In genomic region chr9:69671199-69671598, GRCm38 (mm10) we compare ENCODE assay signal across 9 mouse cellular contexts.
A peak's percentile ranks its signal among the peaks of the same experiment; 100 is the strongest.
DNase-seq lines count a peak whose midpoint lies in the region; ATAC-seq and TF ChIP-seq lines count a peak whose summit lies in the region.
"Had no signal": no experiment of that assay in that cellular context is flagged by ENCODE, and none has a peak within 500 bp of the region (broad histone marks: within the 10 kb centered on the region; RNA-seq: fewer than 3 reads in every experiment).

No protein-coding gene starts in this region.

- peak overlapping the region; percentile 39 for H3K4me2 ChIP-seq in kidney, postnatal 0 days (ENCODE audit: low read length)
- H3K4me2 ChIP-seq in forebrain, embryonic 11.5 days (ENCODE audit: low read depth, low read length, severe bottlenecking) = peak overlapping the region; percentile 46; the same call in 1 of the 2 replicates
- H3K4me2 ChIP-seq in intestine, embryonic 14.5 days (ENCODE audit: low read length) = peak overlapping the region; percentile 26; the same call in 1 of the 2 replicates
- peak overlapping the region; percentile 47 for H3K4me2 ChIP-seq in midbrain, postnatal 0 days (ENCODE audit: low read depth, low read length, poor library complexity, severe bottlenecking)

- ATAC-seq in kidney, postnatal 0 days (replicated peaks; ENCODE audit: low FRiP score, low read depth) = no peak
- ATAC-seq in forebrain, embryonic 11.5 days (replicated peaks; ENCODE audit: low FRiP score) = no peak
- ATAC-seq in intestine, embryonic 14.5 days (replicated peaks; ENCODE audit: low FRiP score, low TSS enrichment, low read depth) = no peak
- ATAC-seq in midbrain, postnatal 0 days (ENCODE audit: low FRiP score) = no peak
- ATAC-seq: Patski had no signal

- DNase-seq in kidney, postnatal 0 days (ENCODE audit: low spot score) = no peak
- DNase-seq in kidney, postnatal 25 days = no peak
- DNase-seq in forebrain, embryonic 11.5 days (ENCODE audit: low spot score) = no peak
- no peak for DNase-seq in intestine, embryonic 14.5 days (ENCODE audit: low spot score)
- DNase-seq in midbrain, postnatal 0 days (ENCODE audit: low spot score) = no peak
- DNase-seq in natural killer cell, adult 2 months (ENCODE audit: low spot score in 2 of 2) = no peak
- no peak for DNase-seq in left cerebral cortex, postnatal 14 days (ENCODE audit: low spot score in 2 of 2)
- no peak for DNase-seq in right cerebral cortex, adult 18-20 months

- no peak overlapping the region for H3K9ac ChIP-seq in kidney, postnatal 0 days (ENCODE audit: low read depth, low read length)
- no peak overlapping the region for H3K9ac ChIP-seq in forebrain, embryonic 11.5 days (ENCODE audit: low read length)
- H3K9ac ChIP-seq in intestine, embryonic 14.5 days (ENCODE audit: low read length) = no peak overlapping the region
- no peak overlapping the region for H3K9ac ChIP-seq in midbrain, postnatal 0 days (replicated peaks; ENCODE audit: low read length, poor library complexity, severe bottlenecking)

- no peaks in the 10 kb centered on the region for H3K9me3 ChIP-seq in kidney, postnatal 0 days (replicated peaks; ENCODE audit: low read length)
- H3K9me3 ChIP-seq in forebrain, embryonic 11.5 days (ENCODE audit: control insufficient read depth, low read length) = no peaks in the 10 kb centered on the region
- 0 out of 2 replicates have a peak, but pooled peaks cover 3% of the 10 kb centered on the region for H3K9me3 ChIP-seq in intestine, embryonic 14.5 days (ENCODE audit: control insufficient read depth, low read length)
- H3K9me3 ChIP-seq in midbrain, postnatal 0 days (ENCODE audit: low read length) = no peaks in the 10 kb centered on the region

- intact Hi-C loops in left cerebral cortex, postnatal 14 days (cut with DNase I) = no loop called here

- H3K27me3 ChIP-seq in kidney, postnatal 0 days (ENCODE audit: insufficient read depth, low read length) = peaks cover 48% of the 10 kb centered on the region
- peaks cover 70% of the 10 kb centered on the region for H3K27me3 ChIP-seq in forebrain, embryonic 11.5 days (ENCODE audit: control insufficient read depth, insufficient read depth, low read length)
- H3K27me3 ChIP-seq in intestine, embryonic 14.5 days (replicated peaks; ENCODE audit: control insufficient read depth, insufficient read depth, low read length) = peaks cover 76% of the 10 kb centered on the region
- peaks cover 13% of the 10 kb centered on the region for H3K27me3 ChIP-seq in midbrain, postnatal 0 days (ENCODE audit: insufficient read depth, low read length)
- H3K27me3 ChIP-seq: Patski had no signal

- H3K27ac ChIP-seq in kidney, postnatal 0 days = no peak overlapping the region
- no peak overlapping the region for H3K27ac ChIP-seq in forebrain, embryonic 11.5 days (ENCODE audit: low read depth, low read length)
- no peak overlapping the region for H3K27ac ChIP-seq in intestine, embryonic 14.5 days (ENCODE audit: low read depth)
- H3K27ac ChIP-seq in midbrain, postnatal 0 days (ENCODE audit: low read depth, low read length) = no peak overlapping the region

- no peaks in the 10 kb centered on the region; the same call in 1 of the 2 replicates for H3K4me1 ChIP-seq in kidney, postnatal 0 days (replicated peaks; ENCODE audit: insufficient read depth, low read length)
- peaks cover 18% of the 10 kb centered on the region for H3K4me1 ChIP-seq in forebrain, embryonic 11.5 days (replicated peaks; ENCODE audit: control insufficient read depth, insufficient read depth, low read length)
- no peaks in the 10 kb centered on the region; the same call in 1 of the 2 replicates for H3K4me1 ChIP-seq in intestine, embryonic 14.5 days (replicated peaks; ENCODE audit: control insufficient read depth, insufficient read depth, low read length)
- peaks cover 5% of the 10 kb centered on the region for H3K4me1 ChIP-seq in midbrain, postnatal 0 days (ENCODE audit: insufficient read depth, low read length)

- H3K4me3 ChIP-seq in kidney, postnatal 0 days (replicated peaks; ENCODE audit: low read depth, low read length) = peak overlapping the region; percentile 15; the same call in 1 of the 2 replicates
- H3K4me3 ChIP-seq in forebrain, embryonic 11.5 days (ENCODE audit: low read depth, low read length) = peak overlapping the region; percentile 21
- H3K4me3 ChIP-seq in intestine, embryonic 14.5 days (ENCODE audit: low read depth, low read length) = no peak overlapping the region; the same call in 1 of the 2 replicates
- peak overlapping the region; percentile 22; the same call in 1 of the 2 replicates for H3K4me3 ChIP-seq in midbrain, postnatal 0 days (ENCODE audit: low read depth, low read length)

- under 1% methylated on average over 18 of the region's 18 CpGs for WGBS in kidney, postnatal 0 days
- WGBS in forebrain, embryonic 11.5 days = 1% methylated on average over 18 of the region's 18 CpGs
- 2% methylated on average over 18 of the region's 18 CpGs for WGBS in intestine, embryonic 14.5 days
- WGBS in midbrain, postnatal 0 days = 3% methylated on average over 18 of the region's 18 CpGs

- no peak for TF ChIP-seq CTCF in kidney, postnatal 0 days (IDR thresholded peaks at IDR 0.05; ENCODE audit: low read depth)
- TF ChIP-seq CTCF in midbrain, postnatal 0 days (IDR thresholded peaks at IDR 0.05) = no peak

- H3K36me3 ChIP-seq in kidney, postnatal 0 days (ENCODE audit: insufficient read depth, low read length) = no peaks in the 10 kb centered on the region
- no peaks in the 10 kb centered on the region for H3K36me3 ChIP-seq in forebrain, embryonic 11.5 days (ENCODE audit: control insufficient read depth, insufficient read depth, low read length)
- H3K36me3 ChIP-seq in intestine, embryonic 14.5 days (ENCODE audit: control insufficient read depth, insufficient read depth, low read length) = no peaks in the 10 kb centered on the region
- no peaks in the 10 kb centered on the region for H3K36me3 ChIP-seq in midbrain, postnatal 0 days (ENCODE audit: insufficient read depth, low read length)
